Mouse (Mus musculus): ENCODE measurements at regions not wholly inside any gene's neighbourhood (a gene's known extent, or its start where the extent isn't known, plus 50 kb on each side); places are given as distances from the start of the nearest gene placed in this dataset.

DNA sequence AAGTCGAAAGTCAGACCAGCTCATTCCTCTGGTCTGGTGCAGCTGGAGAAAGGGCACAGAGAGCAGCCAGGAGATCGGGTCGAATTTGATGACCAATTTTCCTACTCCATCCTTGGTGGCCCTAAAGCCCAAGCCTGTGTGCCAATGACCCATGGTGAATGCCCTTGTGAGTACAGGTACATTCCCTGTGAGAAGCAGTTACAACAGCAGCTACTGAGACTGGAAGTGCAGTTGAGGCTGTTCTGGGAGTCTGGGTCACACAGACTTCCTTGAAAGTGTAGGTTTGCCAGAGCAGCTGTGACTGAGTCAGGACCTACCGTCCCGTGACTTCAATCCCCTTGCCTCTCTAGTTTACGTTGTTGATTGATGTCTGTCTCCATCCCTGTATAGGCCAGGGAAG is 129.8 kb upstream of the Habp2 start:
- Histone ChIP-seq H3K36me3 (replicated peaks; ENCODE audit: control insufficient read depth, insufficient read depth, low read depth) (no peaks in the 10 kb centered on the region), H3K9ac (replicated peaks) (no peak overlapping the region), H3K27me3 (ENCODE audit: control insufficient read depth, insufficient read depth, low read length) (no peaks in the 10 kb centered on the region), H3K4me3 (ENCODE audit: insufficient read depth in 1 of 2, low read depth in 2 of 2, low read length in 2 of 2) (no peak overlapping the region), H3K9me3 (ENCODE audit: control insufficient read depth, low read length) (no peaks in the 10 kb centered on the region), H3K4me2 (ENCODE audit: low read depth) (no peak overlapping the region), H3K4me1 (replicated peaks; ENCODE audit: control insufficient read depth in 2 of 2, insufficient read depth in 2 of 2, low read length in 1 of 2) (no peaks in the 10 kb centered on the region), H3K27ac (no peak overlapping the region)
- 60% methylated on average over 6 of the region's 6 CpGs for WGBS (ENCODE audit: insufficient replicate concordance)
- DNase-seq (ENCODE audit: low read depth in 3 of 3, low spot score in 3 of 3), result no peak
- TF ChIP-seq EP300 (IDR thresholded peaks at IDR 0.05; ENCODE audit: low read depth), result no peak
- TF ChIP-seq CTCF (IDR thresholded peaks at IDR 0.05; ENCODE audit: low read depth), result no peak
- no peak for ATAC-seq (ENCODE audit: insufficient read depth)

DNA sequence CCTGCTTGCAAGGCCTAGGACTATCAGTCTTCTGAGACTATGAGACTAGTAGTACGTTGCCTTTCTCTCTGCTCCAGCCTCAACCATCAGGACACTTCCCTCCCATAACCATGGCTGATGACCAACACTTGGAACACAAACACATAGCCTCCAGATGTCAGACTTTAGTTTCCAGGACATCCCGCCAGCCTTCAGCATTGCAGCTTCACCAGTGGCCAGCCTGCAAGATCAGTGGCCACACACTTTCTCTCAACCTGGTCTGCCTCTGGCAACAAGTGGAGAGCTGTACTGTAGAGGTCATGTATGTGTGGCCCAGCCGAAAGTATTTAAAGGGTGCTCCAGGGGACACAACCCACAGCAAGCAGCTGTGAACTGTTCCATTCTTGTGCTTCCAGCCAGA is 124.8 kb upstream of the Habp2 start:
- no peak overlapping the region for H3K4me2 ChIP-seq (ENCODE audit: low read depth)
- DNase-seq (ENCODE audit: low read depth in 3 of 3, low spot score in 3 of 3) (no peak), ATAC-seq (ENCODE audit: insufficient read depth) (no peak)
- H3K27me3 ChIP-seq (ENCODE audit: control insufficient read depth, insufficient read depth, low read length), result no peaks in the 10 kb centered on the region
- no peaks in the 10 kb centered on the region for H3K36me3 ChIP-seq (replicated peaks; ENCODE audit: control insufficient read depth, insufficient read depth, low read depth)
- no peak for TF ChIP-seq EP300 (IDR thresholded peaks at IDR 0.05; ENCODE audit: low read depth)
- TF ChIP-seq CTCF (IDR thresholded peaks at IDR 0.05; ENCODE audit: low read depth), result no peak
- no peak overlapping the region for H3K9ac ChIP-seq (replicated peaks)
- no peak overlapping the region for H3K4me3 ChIP-seq (ENCODE audit: insufficient read depth in 1 of 2, low read depth in 2 of 2, low read length in 2 of 2)
- no peaks in the 10 kb centered on the region for H3K9me3 ChIP-seq (ENCODE audit: control insufficient read depth, low read length)
- no peaks in the 10 kb centered on the region for H3K4me1 ChIP-seq (replicated peaks; ENCODE audit: control insufficient read depth in 2 of 2, insufficient read depth in 2 of 2, low read length in 1 of 2)
- 58% methylated on average over 3 of the region's 3 CpGs for WGBS (ENCODE audit: insufficient replicate concordance)
- no peak overlapping the region for H3K27ac ChIP-seq

GRCm38 (mm10) chr19:56169133-56169997 is 117.6 kb upstream of the Habp2 start:
- TF ChIP-seq CTCF (IDR thresholded peaks at IDR 0.05; ENCODE audit: low read depth) (no peak), EP300 (IDR thresholded peaks at IDR 0.05; ENCODE audit: low read depth) (no peak)
- 46% methylated on average over 5 of the region's 5 CpGs for WGBS (ENCODE audit: insufficient replicate concordance)
- Histone ChIP-seq H3K27me3 (ENCODE audit: control insufficient read depth, insufficient read depth, low read length) (no peaks in the 10 kb centered on the region), H3K9ac (replicated peaks) (no peak overlapping the region), H3K36me3 (replicated peaks; ENCODE audit: control insufficient read depth, insufficient read depth, low read depth) (no peaks in the 10 kb centered on the region), H3K4me2 (ENCODE audit: low read depth) (no peak overlapping the region), H3K4me1 (replicated peaks; ENCODE audit: control insufficient read depth in 2 of 2, insufficient read depth in 2 of 2, low read length in 1 of 2) (peaks cover 0 to 5% of the 10 kb centered on the region in 2 experiments; a peak in 1 of 4 replicates), H3K9me3 (ENCODE audit: control insufficient read depth, low read length) (no peaks in the 10 kb centered on the region), H3K4me3 (ENCODE audit: insufficient read depth in 1 of 2, low read depth in 2 of 2, low read length in 2 of 2) (no peak overlapping the region), H3K27ac (no peak overlapping the region)
- no peak for ATAC-seq (ENCODE audit: insufficient read depth)
- no peak for DNase-seq (ENCODE audit: low read depth in 3 of 3, low spot score in 3 of 3)

GRCm38 (mm10) chr19:56169998-56170274 is 117.0 kb upstream of the Habp2 start:
- Histone ChIP-seq H3K27me3 (ENCODE audit: control insufficient read depth, insufficient read depth, low read length) (no peaks in the 10 kb centered on the region), H3K9me3 (ENCODE audit: control insufficient read depth, low read length) (no peaks in the 10 kb centered on the region), H3K4me2 (ENCODE audit: low read depth) (no peak overlapping the region), H3K4me1 (replicated peaks; ENCODE audit: control insufficient read depth in 2 of 2, insufficient read depth in 2 of 2, low read length in 1 of 2) (peaks cover 0 to 5% of the 10 kb centered on the region in 2 experiments; a peak in 1 of 4 replicates), H3K36me3 (replicated peaks; ENCODE audit: control insufficient read depth, insufficient read depth, low read depth) (no peaks in the 10 kb centered on the region), H3K4me3 (ENCODE audit: insufficient read depth in 1 of 2, low read depth in 2 of 2, low read length in 2 of 2) (no peak overlapping the region), H3K27ac (no peak overlapping the region), H3K9ac (replicated peaks) (no peak overlapping the region)
- WGBS (ENCODE audit: insufficient replicate concordance), result 45% methylated on average over 4 of the region's 4 CpGs
- TF ChIP-seq EP300 (IDR thresholded peaks at IDR 0.05; ENCODE audit: low read depth) (no peak), CTCF (IDR thresholded peaks at IDR 0.05; ENCODE audit: low read depth) (no peak)
- no peak for DNase-seq (ENCODE audit: low read depth in 3 of 3, low spot score in 3 of 3)
- no peak for ATAC-seq (ENCODE audit: insufficient read depth)

DNA sequence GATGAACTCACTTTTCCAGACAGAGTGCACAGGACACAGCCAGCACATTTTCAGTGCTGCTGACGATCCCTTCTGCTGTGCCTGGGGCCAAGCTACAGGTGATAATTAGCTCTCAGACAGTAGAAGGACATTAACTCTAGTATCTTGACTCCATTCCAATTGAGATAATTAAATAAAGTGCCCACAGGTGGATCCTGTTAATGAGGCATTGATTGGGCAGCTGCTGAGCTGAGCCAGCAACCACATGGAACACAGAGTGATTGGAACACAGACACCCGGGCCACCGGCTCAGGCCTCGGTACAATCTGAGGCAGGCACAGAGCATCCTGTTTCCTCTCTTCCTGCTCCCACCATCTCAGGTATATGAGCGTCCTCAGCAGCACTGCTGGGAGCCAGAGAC is 114.5 kb upstream of the Habp2 start:
- no peak for TF ChIP-seq CTCF (IDR thresholded peaks at IDR 0.05; ENCODE audit: low read depth)
- TF ChIP-seq EP300 (IDR thresholded peaks at IDR 0.05; ENCODE audit: low read depth), result no peak
- DNase-seq (ENCODE audit: low read depth in 3 of 3, low spot score in 3 of 3), result no peak
- no peak overlapping the region for H3K27ac ChIP-seq
- H3K27me3 ChIP-seq (ENCODE audit: control insufficient read depth, insufficient read depth, low read length), result no peaks in the 10 kb centered on the region
- no peaks in the 10 kb centered on the region for H3K36me3 ChIP-seq (replicated peaks; ENCODE audit: control insufficient read depth, insufficient read depth, low read depth)
- no peak overlapping the region for H3K9ac ChIP-seq (replicated peaks)
- H3K4me1 ChIP-seq (replicated peaks; ENCODE audit: control insufficient read depth in 2 of 2, insufficient read depth in 2 of 2, low read length in 1 of 2), result peaks cover 0 to 5% of the 10 kb centered on the region in 2 experiments; a peak in 1 of 4 replicates
- H3K4me2 ChIP-seq (ENCODE audit: low read depth), result no peak overlapping the region
- no peaks in the 10 kb centered on the region for H3K9me3 ChIP-seq (ENCODE audit: control insufficient read depth, low read length)
- ATAC-seq (ENCODE audit: insufficient read depth), result no peak
- 34% methylated on average over 5 of the region's 5 CpGs for WGBS (ENCODE audit: insufficient replicate concordance)
- H3K4me3 ChIP-seq (ENCODE audit: insufficient read depth in 1 of 2, low read depth in 2 of 2, low read length in 2 of 2), result no peak overlapping the region
